Mouse (Mus musculus) lung, postnatal 36 days (tissue): ENCODE measurements around the gene Skap1.

ENCODE experiments used
- DNase-seq: peaks from one replicate; pipeline ENCODE4 v3.0.0; 2022; ENCODE audit warnings: mixed read lengths

The Skap1 gene

DNA sequence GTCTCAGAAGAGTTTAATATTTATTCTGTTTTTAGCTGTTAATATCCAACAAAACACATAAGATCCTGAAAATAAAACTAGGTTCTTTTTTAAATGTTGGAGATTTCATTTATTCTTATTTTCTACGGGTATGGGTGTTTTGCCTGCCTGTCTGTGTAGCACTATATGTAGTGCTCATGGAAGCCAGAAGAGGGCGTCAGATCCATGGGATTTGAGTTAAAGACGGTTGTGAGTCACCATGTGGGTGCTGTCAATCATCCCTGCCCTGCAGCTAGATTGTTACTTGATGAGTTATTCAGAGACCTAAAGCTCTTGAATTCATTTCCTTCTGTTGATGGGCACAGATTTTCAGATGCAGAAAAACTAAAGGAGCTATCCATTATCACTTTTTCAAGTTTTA, 108.1 kb downstream of the Skap1 start:
- DNase-seq, result no peak

DNA sequence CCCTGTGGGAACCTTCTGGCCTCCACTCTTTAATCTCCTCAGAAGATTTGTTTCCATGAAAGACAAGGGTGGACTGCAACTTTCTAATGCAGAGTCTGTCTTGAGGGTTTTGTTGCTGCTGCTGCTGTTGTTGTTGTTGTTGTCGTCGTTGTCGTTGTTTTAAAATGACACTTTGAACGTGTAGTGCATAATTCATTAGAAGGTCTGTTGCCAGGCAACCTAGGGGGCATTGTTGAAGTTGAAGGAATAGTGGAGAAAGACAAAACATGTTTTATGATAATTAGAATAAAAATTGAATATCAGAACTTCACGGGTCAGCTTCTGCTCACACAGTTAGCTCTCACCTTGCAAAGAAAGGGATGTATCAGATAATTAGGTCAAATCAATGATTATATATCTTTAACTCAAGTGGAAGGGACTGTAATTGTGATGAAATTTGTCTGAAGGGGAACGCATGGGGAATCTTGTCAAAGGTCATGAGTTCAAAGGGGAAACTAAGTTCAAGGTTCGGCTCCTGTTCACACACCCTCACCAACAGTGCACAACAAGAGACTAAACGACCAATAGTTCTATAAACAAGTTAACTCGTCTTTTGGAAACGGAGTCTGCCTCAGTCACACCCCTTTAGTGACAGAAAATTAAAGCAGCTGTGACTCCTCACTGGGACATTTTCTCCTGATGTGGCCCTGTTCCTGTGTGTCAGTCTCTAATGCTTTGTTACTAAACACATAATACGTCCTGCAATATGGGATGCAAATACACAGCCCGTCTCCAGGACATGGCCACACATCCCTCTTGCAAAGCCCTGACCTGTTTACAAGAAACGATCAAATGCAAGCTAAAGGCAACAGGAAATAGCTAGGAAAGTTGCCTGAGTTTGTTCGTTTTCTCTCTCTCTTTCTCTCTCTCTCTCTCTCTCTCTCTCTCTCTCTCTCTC, 112.4 kb downstream of the Skap1 start:
- no peak for DNase-seq

DNA sequence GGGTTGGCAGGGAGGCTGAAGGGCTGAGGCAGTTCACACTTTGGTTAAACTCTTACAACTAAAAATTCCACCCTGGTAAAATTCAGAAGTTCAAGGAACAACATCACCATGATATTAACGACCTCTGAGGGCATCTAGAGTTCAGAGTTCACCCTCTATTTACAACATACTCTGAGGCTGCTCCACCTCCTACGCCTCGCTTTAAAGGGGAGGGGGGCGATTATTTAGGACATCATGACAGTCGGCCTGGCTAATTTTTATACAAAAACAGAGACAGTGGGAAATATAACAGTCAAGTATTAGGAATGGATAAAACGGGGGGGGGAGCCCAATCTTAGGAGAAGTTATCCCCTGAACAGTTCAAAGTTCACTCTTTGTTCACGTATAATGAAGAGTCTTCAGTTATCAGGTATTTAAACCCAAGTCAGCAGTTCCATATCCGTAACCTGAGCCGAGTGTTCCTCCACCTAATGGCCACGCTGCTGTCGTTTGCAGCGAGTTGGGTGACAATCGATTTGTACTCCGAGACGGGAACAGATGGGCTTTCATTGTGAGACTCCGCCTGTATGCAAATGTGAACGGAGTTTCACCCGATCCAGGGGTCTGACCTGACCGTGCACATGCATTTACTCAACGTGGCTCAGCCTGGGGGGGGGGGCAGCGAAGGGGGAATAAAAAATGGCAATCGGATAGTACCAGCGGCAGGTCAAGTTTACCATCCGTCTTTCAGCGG, 114.3 kb downstream of the Skap1 start:
- no peak for DNase-seq

DNA sequence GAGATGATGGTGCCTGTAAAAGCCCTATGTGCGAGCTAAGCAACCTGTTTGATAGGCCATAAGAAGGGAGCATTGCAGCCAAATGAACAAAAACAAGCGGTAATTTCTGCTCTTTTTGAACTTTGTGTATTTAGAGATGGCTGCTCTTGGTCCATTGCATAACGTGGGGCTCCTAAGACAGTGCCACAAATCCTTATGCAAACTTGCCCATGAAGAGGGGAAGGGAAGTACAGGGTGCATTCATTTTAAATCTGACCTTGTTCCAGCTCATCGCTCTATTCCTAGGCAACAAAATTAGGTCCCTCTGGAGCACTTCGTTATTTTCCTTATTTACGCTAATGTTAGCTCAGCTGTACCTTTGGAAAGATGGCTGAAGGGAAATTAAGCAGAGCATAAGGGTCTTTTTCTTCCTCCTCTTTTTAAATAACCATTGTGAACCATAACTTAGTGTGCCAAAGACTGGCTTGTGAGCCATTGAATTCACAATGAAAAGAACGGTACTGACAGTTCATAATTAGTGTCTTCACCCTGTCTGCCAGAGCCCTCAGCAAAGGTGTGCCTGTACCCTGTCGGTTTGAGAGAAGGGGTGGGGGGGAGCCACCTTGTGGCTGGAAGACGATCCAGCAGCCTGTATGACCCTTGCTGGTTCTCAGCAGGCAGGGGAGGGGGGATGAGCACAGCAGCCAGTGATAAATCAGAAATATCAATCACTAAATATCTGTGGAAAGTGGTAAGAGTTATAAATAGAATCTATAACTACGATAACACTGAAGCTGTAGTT, 117.4 kb downstream of the Skap1 start:
- peak; percentile 38 for DNase-seq

DNA sequence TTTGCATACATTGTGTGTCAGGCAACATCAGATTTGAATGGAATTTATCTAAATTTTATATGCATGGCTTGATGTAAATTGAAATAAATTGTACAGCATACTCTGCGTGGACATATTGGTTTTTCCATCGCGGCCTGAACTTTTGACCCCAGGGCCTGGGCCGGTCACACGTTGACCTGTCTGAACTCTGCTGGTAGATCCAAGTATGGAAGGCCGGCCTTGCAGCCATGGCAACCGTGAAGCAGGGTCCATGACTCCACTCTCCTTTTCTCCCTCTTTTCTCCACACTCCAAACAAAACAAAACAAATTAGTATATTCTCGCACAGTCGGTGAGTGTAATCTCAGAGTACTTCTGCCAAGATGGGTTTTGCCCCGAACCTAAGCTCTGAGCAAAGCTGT, 118.2 kb downstream of the Skap1 start:
- no peak for DNase-seq

DNA sequence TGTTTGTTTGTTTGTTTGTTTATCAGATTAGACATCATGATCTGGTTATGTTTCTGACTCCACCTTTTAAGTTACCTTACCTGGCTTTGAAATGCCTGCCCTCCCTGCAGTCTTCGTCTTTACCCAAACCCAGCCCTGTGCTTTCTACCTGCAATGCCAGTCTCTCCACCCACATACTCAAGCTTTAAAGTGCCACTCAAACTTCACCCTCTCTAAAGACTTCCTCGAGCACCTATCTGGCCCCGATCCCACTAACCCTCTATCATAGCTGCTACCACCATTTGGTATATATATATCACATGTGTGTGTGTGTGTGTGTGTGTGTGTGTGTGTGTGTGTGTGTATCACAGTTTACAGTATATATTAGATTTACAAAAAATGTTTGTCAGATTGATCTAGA, 125.4 kb downstream of the Skap1 start:
- DNase-seq, result peak; percentile 64

DNA sequence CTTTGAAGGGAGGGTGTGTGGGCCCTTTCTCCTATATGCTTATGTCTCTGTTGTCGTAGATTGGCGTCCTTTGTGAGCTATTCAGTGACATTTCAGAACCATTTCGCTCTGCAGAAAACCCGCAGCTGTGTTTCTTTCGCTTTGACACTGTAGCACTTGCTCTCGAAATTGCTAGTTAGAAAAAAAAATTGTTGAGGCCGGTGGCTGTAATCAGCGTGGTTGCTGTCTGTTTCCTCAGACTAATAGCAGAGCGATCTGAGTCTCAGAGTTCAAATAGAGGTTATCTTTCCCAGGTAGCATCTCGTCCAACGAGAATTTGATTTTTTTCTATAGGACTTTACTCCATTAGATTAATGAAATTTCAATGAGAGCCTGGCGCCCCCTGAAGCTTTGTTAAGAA, 131.5 kb downstream of the Skap1 start:
- no peak for DNase-seq

DNA sequence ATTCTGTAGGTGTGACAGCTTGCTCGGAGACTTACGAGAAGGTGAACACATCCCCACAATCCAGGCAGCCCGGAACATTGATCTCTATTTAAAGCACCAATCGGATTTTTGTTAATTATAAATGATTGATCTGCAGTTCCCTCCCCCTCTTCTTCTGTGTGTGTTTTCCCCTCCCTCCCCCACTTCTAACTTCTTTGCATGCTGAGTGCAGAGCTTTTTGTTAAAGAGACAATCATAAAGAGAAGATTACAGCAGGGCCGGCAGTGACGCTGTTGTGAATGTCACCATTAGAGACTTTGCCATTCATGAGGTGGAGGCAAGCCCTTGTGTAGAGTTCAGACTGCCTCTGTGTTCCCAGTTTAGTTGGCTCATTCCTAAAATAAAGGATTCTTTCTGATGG, 131.9 kb downstream of the Skap1 start:
- no peak for DNase-seq

DNA sequence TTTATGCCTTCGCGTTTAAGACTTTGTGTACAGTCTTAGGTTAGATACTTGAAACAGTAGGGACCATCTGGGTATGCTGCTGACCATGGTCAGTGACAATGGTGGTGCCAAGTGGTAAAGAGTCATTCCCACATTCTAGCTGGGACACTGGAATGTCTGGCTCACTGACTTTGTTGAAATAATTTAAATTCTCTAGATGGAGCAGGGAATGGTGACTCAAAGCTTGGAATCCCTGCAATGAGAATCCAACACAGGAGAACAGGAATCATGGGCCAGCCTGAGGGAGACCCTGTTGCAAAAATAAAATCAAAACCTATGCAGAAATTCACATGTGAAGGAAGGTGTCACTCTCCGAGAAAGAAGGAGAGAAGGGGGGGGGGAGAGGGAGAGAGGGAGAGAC, 138.4 kb downstream of the Skap1 start:
- no peak for DNase-seq

DNA sequence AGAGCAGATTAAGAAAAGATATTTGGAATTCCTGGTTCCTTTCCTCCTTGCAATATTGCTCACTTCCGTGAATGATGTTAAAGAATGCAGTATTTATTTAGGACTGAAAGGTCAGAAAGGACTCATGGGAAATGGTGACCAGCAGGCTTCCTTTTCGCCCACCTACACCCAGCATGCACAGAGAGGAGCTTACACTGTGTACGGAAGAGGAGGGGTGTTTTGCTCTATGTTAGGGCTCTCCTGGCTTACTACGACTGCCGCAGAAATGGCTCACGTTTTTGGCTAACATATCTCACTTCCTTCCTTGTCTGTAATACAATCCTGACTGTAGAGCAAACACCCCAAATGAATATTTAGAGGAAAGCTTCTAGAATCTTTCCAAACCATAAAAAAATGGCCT, 139.9 kb downstream of the Skap1 start:
- DNase-seq, result no peak

DNA sequence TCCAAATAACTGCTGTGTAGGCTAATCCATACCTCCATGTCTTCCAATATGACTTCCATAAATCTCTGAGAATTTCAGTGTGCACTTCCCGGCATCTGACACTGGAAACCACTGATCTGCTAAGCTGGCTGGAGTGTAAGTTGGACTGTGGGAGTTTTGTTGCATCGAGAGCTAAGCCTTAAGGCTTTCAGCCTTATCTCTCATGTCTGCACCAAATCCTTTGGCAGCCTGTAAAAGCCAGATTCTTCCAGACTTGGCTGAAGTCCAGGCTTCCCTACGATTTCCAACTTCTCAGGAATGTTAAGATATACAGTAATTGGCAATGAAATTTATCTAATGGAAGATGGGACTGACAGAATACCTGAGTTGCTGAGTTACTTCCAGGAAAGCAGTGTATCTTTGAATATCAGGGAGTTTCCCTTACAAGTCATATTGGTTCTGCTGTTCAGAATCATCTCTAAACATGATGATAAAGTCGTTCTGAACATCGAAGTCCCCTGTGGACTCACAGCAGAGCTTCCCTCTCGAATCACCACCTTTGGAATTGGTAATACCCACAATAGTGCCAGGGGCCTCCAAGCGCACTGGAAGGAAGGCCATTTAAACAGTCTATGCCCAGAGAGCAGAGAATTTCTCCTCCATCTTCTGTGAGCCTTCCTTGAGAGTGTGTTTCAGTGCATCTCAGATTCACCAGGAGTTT, 140.5 kb downstream of the Skap1 start:
- peak; percentile 10 for DNase-seq

DNA sequence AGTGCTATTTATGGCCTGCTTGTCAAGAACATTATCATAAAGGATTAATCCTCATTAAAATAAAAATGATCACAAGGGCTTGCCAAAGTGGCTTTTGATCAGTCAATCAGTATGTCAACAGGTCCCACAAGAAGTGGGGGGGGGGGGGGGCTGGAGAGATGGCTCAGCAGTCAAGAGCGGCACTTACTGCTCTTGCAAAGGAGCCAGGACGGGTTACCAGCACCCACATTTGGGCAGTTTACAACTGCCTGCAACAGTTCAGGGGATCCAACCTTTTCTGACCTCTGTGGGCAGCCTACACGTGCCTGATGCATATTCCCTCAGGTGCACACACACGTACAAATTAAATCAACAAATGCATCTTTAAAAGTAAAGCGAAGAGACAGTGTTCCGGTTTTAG, 141.1 kb downstream of the Skap1 start:
- no peak for DNase-seq

DNA sequence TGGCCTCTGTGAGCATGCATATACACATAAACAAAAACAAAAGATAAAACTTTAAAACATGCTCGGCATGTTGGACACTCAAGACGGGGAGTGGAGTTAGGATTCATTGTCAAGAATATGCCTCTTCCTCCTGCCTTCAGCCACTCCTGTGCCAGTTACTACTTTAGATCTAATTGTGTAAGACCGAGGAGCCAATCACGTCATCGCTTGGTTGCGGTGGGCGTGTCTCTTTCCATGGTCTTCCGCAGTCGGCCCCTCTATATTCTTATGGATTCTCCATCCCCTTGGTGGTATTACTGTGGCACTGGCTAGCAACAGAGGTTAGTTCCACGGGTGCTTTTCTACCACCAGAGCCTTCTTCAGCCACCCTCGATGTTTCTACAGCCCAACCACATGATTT, 148.2 kb downstream of the Skap1 start:
- DNase-seq, result no peak

DNA sequence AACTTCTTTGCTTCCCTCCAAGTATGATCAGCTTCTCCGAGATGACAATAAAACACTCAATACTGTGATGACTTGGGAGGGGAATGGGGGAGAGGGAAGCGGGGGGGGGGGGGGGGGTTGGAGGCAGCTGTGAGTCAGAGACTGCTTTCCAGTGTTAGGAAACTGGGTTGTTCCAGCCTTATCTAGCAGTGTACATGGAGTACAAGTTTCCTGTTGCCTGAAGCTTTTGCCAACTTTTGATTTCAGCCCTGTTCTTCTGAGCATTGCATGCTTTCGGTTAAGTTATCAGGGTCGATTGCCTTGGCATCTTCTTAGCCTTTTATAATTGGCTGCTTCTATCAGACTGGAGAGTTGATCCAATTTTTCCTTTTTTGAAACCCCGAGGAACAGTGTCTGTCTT, 152.4 kb downstream of the Skap1 start:
- DNase-seq, result peak; percentile 41

DNA sequence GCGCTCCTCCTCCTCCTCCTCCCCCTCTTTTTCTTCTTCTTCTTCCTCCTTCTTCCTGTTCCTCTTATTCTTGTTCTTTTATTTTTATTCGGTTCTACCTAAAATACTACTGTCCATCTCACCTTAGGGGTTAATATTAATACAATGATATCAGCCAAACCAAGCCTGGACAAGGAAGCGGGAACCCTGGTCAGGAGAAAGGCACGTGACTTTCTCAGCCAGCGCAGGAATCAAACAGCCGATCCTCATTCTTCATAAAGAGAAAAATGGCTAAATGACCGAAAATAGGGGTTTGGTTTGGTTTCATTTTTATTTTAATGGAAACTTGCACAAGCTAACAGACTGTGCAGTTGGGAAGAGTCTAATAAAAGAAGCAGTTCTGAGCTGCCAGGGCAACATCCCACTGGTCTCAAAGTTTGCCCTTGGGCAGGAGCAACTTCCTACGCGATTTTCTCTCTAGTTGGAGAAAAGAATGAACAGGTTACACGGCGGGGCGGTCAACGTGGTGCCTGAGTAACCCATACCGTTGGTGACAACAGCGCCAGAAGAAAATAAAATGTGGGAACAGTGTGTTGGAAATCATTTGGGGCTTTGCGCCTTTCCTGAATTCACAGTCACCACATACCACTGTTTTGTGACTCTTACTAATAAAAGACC, 154.5 kb downstream of the Skap1 start:
- no peak for DNase-seq

DNA sequence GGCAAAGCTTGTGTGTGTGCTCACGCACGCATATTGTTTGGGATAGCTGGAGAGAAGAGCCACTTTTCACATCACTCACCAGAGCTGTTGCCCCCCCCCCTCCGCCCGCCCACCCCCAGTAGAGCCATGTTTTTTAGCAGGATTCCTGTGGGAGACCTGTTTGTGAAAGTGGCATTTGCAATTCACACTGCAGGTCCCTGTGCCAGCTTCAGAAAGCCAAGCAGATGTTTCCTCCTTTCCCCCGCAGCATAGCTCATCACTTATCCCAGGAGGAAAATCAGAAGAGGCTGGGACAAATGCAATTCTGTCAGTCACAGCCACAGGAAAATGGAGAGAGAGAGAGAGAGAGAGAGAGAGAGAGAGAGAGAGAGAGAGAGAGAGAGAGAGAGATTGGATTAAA, 155.2 kb downstream of the Skap1 start:
- no peak for DNase-seq

DNA sequence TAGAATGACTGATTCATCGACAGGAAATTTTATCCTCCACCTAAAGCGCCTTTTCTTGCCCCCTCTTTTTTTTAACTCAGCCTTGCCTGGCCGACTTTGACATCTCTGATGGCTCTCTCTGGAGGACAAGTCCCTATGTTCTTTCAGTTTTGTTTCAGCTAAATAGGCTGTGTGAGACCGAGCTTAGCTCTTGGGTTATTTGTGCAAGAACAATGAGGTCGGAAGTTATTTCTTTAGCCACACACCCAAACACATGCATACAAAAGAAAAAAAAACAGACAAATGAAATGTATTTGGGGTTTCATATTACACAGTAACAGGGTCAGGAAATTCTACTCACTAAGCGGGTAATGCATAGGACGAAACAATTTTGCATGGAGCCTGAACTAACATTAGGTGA, 155.6 kb downstream of the Skap1 start:
- peak; percentile 3 for DNase-seq

DNA sequence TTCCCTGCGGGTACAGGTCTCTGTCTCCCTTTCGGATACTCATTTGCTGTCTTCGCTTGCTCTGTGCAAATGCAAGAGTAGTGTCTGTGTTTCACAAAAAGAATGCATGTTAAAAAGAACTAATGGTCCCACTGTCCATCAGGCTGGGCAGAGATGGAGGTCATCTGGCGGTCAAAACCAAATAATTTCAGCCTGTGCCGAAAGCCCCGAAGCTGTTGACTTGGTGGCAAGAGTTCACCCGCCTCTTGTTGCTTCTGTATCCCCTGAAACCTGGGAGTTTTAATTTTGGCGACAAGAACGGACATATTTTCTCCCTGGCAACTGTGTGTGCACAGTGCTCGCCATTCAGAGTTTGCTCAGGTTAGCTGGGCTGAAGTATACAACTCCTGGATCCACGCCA, 156.3 kb downstream of the Skap1 start:
- DNase-seq, result no peak

DNA sequence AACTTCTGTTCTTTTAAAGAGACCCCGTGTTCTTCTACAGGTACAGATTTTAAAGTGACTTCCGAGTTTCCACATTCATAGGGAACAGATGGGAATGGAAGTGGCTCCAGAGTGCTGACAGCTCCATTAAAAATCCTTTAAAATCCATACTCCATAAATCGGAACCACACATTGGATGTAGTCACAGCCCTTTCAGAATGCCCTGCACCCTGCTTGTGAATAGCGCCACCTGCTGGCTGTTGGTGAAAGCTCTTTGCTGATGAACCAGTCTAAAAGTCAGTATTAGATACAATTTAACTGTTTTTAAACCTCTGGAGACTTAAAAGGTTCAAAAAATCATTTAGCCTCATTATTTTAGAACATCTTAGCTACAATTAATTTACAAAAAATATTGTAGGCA, 156.8 kb downstream of the Skap1 start:
- DNase-seq, result peak; percentile 87

DNA sequence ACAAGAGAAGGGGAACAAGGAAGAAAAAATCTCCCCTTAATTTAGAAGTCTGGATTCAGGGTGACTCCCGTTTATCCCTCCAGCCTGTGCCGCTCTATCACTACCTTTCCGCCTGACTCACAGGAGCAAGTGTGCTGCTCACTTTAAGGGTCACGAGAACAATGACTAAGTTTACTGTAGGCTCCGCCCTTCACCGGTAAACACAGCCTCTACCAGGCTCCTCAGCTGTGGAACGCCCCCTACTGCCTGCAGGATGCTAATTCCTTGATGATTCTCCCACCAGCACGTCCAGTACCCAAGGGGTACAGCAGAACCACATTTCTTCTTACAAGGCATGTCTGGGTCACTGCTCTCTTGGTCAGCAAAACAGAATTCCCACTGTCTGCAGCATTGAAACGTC, 158.4 kb downstream of the Skap1 start:
- DNase-seq, result peak; percentile 70

DNA sequence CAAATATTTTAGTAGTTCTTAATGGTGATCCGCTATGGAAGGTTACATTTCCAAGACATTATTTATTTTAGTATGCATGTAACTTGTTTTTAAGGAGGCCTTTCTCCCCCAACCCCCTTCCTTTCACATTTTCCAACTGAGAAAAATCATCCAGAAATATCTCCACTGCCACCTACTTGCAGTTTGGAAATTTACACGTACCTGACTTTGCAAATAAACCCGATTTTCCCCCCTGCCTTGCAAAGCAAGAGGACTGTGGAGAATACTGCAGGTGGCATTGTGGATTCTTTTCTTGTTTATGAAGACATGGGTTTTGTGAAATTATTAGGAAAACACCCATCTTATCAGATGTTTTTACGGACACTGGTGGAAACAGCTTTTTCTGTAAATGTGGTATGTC, 160.0 kb downstream of the Skap1 start:
- DNase-seq, result no peak

DNA sequence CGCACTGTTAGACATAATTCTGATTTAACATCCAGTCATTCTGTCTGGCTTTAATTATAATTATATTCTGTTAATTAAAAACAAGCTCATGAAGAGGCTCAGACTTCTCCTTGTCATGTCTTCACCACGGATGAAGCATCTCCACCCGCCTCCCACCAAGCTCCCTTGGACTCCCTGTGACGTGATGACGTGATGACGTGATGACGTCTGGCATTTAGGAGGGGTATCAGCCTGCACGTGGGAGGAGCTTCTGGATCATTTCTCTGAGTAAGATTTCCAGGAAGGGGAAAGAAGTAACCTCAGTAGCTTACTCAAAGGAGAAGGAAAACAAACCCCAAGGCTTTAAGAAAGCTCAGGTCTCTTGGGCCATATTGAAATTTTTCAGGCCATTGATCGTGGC, 165.4 kb downstream of the Skap1 start:
- DNase-seq, result peak; percentile 32
